Mouse (Mus musculus): Measurements from ENCODE around the gene Fbxl22.

Fbxl22 gene

DNA sequence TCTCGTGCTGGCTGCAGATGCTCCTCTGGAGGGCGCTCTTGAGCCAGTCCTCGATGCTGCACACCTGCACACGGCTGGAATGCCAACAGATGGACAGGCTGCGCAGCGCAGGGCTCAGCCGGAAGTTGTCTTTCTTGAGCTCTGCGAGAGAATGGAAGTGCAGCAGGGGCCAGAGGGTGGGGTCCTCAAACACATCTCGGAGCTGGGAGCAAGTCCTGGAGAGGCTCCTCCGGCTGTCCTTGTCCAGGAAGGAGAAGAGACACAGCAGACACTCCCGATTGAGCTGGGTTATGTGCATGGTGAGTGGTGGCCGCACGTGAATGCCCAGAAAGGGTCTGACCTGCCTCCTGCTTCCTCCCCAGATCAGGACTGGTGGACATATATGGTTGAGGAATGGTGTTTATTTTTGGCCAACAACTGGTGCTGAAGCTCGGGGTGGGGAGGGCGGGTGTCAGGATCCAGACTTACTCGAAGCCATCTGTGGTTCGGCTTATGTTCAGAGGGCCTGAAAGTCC is at the start of gene Fbxl22:
Gene Fbxl22 (minus strand): TSS at position 338 of the 515 bp plus-strand sequence.
- DNase-seq = peak; percentile 48

DNA sequence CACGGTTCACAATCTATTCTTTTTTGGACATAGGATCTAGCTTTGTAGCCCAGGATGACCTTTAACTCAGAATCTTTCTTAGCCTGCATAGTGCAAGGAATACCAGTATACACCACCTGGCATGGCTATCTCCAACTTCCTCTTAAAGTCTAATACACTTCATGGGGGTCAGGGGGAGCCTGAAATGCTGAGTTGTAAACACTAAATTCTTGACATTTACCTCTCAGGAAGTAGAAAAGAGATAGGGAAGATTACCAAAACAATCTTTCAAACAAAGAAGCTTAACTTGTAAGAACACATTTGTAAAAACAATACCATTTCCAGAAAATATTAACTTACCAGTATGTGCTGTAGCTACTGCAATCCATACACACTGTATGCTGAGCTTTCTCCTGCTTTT is 47.8 kb upstream of the Fbxl22 start:
- no peak for DNase-seq

DNA sequence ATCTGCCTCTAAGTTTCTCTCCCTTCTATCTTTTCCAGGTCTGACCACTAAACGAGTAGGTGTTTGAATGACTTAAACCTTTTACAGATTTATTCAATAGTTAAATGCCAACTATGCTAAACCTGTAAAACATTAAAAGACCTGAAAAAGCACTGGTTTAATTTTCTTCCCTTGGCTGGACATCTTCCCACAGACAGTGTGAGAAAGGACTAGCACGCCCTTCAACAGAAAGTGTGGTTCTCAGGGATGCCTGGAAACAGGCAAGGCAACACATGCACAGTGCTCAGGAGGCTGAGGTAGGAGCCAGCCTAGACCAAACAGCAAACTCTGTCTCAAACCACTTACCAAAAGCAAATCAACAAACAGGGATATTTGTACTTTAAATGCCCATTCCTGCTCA is 47.1 kb upstream of the Fbxl22 start:
- DNase-seq = no peak

DNA sequence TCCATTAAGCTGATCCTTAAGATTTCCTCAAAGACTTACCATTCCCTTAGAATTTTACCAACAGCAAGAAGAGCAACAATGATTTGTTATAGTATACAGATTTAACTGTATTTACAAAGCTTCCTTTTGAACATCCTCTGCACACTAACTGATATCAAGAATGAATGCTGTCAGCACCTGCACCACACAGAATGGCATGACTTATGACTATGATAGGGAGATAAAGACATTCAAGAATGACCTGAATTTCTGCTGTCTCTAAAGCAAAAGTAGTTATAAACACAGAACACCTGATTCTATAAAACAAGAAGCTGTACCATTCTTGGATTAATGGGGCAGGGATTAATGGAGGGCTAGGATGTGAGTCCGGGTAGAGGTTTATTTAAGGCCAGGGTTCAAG is 46.3 kb upstream of the Fbxl22 start:
- DNase-seq = no peak

DNA sequence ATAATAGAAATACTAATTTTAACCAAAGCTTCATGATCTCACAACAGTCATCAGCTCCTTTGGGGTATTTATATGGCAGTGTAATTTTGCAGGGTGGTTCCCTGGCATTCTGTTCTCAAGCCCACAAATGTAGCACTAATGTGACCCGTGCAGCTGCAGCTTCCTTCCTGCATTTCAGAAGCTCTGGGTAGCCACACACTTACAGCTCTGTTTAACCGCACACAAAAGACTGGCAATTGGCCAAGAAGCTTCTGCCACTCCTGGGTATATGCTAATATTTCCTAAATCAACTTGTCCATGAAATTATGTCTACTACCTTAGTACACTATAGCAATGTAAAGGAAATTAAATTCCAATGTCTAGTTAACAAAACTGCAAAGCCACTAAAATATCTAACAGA is 45.9 kb upstream of the Fbxl22 start:
- DNase-seq = peak; percentile 27

DNA sequence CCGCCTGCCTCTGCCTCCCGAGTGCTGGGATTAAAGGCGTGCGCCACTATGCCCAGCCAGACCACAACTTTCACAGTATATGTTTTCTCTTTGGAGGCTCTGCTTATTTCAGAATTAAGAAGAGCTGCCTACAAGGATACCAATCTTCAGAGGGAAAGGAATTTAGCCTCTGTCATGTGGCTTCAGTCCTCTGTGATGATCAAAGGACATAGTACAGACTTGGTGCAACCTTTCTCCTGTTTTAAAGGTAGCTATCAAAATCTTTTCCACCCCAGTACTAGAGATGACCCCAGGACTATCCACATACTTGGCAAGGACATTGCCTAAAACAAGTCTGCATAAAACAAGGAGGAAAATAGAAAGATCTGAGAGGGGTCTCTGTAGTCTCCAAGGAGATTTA is 44.6 kb upstream of the Fbxl22 start:
- no peak for DNase-seq

DNA sequence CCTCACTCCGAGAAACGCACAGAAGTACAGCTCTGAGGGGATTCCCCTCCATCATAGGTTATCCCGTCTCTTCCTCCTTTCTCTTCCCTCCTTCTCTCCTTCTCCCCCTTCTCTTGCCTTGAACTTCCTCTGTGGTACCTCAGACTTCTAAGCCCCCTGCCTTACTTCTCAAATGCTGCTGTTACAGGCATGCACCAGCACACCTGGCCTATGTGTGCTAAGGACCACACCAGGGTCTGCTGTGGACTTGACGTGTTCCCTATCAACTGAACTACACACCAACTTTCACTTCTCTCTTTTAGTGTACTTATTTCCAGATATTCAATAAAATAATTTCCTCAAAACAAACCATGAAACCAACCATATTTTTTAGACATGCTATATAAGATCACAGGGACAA is 28.4 kb upstream of the Fbxl22 start:
- no peak for DNase-seq

DNA sequence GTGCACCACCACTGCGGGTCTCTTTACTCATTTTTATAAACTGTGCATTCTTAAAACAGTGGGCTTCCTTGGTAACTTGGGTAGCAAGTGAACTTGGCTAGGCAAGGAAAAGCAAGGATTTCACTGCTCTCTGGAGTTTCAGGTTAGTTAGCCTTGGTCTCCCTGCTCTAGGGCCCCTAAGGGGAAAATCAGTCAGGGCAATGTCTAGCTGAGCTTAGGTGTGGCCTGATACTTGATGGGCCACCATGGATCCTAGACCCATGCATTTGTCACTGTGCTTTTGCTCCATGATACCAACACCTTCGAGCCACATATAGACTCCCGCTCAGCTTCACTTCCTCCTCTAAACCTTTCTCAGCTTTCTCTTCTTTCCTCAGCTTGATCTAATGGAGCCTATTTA is 7.2 kb upstream of the Fbxl22 start:
- no peak for DNase-seq

DNA sequence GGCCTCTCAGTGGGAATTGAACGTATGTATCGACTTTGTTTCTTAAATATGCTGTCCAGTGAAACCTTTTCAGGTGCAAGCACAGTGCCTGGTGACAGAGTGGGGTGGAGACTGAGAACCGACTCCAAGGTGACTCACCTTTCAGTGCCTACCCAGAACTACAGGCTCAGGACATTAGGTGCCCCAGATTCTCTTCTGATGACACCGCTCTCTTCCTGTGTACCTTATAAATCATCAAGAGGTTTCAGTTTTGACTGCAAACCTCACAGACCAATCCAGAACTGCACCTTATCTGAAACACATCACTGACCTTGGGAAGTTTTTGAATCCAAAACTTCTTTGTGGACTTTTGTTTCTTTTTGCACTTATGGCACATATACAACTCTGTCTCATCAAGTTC is 5.9 kb upstream of the Fbxl22 start:
- no peak for DNase-seq

DNA sequence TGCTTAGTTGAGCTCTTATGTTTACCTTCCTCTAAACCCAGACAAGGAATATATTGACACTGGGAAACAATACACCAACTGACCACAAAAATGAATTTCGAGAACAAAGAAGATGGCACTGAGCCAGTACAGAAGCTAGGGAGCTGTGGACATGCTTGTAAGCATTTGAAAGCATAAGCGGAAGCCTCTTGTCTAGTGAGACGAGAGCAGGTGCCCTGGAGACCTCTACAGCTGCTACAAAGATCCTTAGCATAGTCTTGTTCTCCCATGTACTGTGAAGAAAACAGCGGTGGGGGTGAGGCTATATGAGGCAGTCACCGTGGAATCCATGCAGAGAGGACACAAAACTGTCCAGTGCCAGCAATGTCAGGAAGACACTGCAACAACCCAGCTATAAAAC is 4.5 kb upstream of the Fbxl22 start:
- DNase-seq = no peak

DNA sequence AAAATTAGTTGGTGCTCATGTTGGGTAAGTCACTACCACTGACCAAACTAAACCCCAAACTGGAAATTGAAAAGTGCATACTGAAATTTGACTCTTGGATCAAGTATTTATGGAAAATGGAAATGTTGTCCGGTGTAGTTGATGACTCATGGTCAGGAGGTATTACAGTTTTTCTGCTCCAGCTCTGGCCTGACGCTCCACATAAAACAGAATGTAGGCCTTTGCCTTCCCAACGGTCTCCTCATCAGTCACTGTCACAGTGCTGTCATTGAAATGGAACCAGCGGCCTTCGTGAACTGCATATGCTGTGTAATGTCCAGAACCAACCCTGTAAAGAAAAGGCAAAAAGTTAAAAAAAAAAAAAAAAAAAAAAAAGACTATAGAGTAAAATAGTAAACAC is 3.9 kb upstream of the Fbxl22 start:
- no peak for DNase-seq

DNA sequence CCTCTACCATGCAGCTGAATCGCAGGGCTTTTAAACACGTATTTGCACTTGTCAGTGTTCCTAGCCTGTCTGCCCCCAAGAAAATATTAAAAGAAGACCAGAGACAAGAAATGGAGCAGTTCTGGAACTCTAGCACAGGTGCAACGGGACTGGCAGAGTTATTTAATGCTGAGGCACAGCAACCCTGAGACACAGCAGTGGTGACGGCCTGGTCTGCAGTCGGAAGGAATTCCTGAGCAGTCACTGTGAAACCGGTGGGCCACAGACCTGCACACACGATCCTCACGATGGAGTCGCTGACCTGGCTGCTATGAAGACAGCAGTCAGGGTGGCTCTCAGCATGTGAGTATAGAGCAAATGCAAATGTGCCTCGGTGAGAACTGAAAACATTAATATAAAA is 3.4 kb upstream of the Fbxl22 start:
- DNase-seq = no peak

DNA sequence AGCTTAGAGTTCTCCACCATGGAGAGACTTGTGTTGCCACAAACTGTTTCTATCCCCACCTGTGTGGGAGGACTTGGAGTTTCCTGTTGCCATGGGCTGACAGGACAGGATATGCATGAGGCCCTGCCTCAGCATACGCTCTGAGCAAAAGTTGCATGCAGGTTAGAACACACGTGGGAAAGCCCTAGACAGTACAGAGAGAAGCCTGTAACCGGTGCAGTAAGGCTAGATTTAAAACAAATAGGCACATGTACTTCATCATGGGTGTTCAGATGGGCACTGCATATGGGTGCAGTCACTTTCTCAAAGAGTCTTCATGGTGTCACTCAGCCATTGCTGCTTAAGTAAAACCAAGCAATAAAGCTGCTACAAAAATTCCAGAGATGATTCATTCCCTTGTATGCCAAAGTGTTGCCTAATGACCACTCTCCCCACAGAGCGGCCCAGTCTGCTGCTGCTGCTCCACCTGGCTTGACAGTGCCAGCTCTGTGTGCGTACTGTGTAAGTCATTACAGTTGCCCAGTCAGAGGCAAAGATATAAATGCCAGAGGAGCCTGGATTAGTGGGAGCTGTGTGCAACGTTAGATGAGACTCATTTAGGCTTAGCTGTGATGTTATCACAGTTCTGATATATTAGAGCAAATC is 2.0 kb upstream of the Fbxl22 start:
- no peak for DNase-seq

DNA sequence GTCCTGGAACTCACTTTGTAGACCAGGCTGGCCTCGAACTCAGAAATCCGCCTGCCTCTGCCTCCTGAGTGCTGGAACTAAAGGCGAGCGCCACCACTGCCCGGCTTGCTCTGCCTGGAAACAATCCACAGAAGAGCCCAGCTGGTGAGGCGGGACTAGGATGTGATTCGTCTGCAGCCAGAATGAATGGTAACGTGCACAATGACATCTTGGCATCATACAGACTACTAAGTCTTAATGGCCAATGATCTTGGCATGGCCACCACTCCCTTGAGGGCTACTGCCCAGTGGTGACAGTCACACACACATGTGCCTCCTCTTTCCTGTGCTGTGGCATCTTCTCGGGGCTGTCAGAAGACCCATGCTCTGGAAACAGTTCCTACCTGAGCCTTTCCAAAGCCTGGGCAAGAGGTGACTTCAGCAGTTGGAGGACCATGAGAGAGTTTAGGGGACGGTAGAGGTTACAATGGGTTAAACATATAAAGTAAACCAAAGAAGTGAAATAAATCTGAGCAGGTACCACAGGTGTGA is 1.4 kb upstream of the Fbxl22 start:
- no peak for DNase-seq

DNA sequence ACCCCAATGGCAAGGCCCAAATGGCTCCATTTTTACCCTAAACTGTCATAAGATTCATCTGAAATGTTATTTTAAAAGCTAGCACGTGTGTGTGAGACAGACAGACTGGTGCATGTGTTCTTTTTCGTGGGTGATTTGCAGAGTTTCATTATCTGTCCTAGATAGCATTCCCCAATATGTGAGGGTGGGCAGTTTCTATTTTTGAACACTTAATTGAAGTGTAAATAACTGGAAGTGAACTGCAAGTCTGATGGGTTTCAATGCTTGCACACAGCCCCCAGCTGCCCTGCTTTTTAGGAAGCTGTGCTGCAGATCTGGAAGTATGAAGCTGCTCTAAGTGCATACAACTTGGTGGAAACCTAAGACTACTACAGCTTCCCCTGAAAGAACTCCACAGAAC is 722 bp upstream of the Fbxl22 start:
- no peak for DNase-seq

DNA sequence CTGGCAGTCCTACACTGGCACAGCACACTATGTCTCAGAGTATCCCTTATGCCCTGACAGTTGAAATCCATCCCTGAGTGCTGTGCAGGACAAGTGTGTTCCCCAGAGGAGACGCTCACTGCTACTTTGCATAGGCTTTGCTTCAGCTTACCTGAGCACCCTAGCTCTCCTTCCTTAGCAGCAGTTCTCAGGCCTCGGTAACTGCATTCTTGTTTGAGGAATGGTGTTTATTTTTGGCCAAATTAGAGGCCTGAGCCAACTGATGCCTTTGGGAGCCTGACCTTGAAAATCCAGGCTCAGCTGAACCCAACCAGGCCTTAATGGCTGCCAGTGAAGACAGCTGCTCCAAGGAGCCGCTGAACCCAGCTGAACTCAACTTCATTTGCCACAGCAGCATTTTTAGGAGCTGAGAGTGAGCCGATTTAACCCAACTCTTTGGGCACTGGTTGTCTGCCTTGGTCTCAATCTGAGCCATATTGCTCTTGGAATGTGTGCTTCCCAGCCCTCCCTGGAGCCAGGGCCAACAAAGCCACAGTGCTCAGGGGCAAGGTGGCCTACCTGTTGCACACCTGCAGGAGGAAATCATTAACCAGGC is 635 bp downstream of the Fbxl22 start:
- DNase-seq = no peak

DNA sequence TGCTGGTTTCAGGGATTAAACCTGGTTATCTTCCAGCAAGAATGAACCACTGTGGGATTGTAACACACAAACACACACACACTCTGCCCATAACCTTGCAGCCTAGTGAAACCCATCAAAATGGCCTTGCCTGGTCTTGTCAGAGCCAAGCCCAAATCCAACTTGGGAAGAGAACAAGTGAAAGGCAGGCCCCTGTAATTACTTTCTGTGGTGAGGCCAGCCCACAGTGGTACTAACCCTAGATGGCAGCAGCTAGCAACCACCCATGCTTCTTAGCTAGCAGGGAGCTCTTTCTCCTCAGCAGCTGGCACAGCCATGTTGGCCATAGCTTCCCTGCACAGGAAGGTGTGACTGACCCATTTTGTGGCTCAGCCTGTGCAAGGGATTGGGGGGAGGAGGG is 1.2 kb downstream of the Fbxl22 start:
- peak; percentile 34 for DNase-seq

DNA sequence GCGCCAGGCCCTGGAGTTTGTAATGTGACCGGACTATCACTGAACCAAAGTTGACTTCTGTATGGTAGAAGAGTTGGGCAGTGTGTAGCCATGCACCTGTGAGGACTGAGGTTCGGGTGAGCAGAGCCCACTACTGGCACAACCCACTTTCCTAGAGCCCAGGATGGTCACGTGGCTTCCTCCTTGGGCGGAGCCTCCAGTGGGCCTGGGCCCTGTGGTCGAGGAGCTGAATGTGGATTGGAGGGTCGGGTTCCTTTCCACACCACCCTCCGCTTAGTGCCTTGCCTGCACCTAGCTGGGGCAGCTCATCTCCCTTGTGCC is 2.1 kb downstream of the Fbxl22 start:
- peak; percentile 92 for DNase-seq

DNA sequence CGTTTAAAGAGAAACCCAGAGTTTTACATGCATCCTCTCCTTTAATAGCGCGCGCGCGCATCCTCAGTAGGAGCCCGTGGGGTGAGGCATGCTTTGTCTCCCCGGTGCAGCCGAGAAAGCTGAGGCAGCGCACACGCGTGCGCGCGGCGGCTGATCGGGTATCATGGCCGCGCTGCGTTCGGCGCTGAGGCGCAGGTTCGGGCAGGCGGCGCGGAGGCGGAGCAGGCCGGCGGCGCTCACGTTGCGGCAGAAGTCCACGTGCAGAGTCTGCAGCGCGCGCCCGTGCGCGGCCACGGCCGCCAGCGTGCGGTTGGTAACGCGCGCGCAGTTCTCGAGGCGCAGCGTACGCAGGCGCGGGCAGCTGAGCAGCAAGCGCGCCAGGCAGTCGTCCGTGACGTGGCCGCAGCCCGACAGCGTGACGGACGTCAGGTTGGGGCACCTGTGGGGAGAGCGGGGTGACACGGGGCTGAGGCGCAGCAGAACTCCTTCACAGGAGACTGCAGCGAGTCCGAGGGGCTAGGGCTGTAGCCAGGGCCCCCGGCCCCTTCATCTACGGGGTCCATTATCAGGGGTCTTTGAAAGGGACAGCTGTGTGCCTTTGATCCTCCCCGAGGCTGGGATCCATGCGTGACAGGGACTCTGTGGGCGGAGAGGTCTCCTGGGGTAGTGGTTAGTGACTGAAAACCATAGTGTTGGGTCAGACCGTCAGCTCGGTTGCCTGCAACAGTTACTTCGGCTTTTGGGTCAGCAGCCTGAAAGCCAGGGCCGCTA is 2.6 kb downstream of the Fbxl22 start:
- peak; percentile 97 for DNase-seq

DNA sequence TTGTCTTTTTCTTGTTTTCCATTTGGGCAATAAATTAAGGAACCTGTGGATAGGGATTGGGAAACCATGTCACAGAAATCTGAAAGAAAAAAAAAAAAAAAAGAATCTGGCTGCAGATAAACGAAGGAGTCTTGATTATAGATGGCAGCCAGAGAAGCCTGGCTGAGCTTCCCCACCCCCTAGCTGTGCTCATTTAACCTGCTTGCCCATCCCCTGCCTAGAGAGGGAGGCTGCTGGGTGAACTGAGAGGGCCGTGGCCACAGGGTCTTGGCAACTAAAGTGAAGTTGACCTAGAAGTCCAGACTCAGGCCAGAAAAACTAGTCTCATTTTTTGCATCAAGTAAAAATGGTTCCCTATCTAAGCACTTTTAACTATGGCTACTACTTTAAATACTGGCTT is 3.4 kb downstream of the Fbxl22 start:
- peak; percentile 46 for DNase-seq

DNA sequence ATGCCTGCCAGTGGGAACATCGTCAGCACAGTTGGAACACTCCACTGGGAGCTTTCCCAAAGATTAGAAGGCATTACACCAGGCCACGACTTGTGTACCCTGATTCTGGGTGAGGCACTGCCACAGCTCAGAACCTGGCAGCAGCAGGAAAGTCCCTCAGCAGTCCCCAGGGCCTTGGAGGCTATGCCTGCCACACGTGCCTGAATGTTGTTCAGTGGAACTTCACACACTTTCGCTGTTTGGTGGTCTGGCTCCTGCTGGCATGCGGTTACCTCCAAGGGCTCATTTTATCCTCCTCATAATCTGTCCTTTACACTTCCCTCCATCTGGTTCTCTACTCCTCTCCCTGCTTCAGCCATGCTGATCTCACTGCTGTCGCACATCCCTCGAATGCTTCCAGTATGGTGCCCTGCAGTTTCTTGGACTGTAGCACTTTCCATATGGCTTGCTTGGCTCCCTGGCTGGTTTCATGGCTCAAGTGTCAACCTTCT is 4.0 kb downstream of the Fbxl22 start:
- no peak for DNase-seq

DNA sequence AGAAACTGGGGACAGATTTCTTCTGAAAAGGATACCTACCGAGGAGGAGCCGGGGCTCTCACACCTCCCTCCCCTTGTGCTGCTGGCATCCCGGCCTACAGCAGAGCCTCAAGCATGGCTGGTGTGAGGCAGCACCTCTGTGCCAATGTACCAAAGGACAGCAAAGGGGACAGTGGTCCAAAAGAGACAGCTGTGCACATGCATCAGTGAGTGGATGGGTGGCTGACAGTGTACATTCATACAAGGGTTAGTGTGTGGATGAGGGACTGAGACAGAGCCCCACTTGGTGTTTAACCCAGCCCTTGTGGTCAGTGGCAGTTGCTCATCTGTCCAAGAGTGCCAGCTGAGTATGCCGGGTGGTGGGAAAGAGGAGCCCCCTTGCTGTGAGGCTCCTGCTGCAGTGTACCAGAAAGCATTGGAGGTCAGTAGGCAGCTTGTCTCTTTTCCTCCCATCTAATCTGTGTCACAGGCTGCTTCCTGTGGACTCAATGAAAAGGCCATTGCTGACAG is 5.4 kb downstream of the Fbxl22 start:
- no peak for DNase-seq

DNA sequence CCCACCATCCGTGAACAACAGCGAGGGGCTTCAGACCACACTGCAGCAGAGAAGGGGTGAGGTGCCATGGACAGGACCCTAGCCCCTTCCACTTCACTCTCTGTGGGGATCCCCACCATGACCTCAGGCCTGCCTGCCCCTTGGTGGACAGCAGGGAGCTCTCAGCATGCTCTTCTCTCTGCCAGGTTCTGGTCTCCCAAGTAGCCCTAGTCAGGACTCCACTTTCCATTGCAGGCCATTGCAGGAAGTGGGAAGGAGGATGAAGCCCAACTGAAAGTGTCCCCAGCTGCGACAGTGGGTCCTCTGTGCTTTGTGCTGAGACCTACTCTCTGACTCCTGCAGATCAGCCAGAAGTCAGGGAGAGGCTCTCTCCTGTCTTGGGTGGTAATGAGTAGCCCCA is 6.7 kb downstream of the Fbxl22 start:
- no peak for DNase-seq

DNA sequence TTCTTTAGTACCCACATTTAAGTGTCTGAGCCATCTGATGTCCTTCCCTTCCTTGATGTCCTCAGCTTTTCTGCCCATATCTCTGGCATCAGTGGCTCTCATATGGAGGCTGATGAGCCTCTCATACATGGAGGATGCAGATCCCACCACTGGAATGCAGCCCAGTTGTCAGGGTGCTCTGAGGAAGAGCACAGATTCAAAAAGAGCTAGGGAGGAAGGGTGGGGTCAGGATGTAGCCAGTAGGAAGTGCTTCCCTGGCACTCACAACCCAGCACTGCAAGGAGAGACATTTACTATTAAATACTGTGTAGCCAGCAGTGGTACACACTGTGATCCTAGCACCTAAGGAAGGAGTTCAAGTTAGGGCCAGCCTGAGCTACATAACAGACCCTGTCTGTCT is 8.0 kb downstream of the Fbxl22 start:
- DNase-seq = no peak
